Mouse (Mus musculus): ENCODE data around the gene Tpi1.

Tpi1 gene

GRCm38 (mm10) chr6:124779222-124779983 is 34.7 kb downstream of the Tpi1 start, which contains the start of gene Lrrc23:
Gene Lrrc23, minus strand, starts transcription at chr6:124779727.
- no peak for DNase-seq (ENCODE audit: low read depth, low spot score)

GRCm38 (mm10) chr6:124770511-124770910 is 43.6 kb downstream of the Tpi1 start:
- DNase-seq (ENCODE audit: low read depth, low spot score) = no peak

- DNase-seq (ENCODE audit: low read depth, low spot score) = no peak
Observed at GRCm38 (mm10) chr6:124770013-124770412, 44.1 kb downstream of the Tpi1 start.

GRCm38 (mm10) chr6:124769101-124769765 is 44.9 kb downstream of the Tpi1 start, which contains the start of gene Eno2:
Gene Eno2, minus strand, starts transcription at chr6:124769673.
- DNase-seq (ENCODE audit: low read depth, low spot score) = no peak

GRCm38 (mm10) chr6:124768704-124769044 is 45.4 kb downstream of the Tpi1 start:
- DNase-seq (ENCODE audit: low read depth, low spot score) = no peak

- DNase-seq (ENCODE audit: low read depth, low spot score) = peak; percentile 74
Observed at GRCm38 (mm10) chr6:124767920-124768703, 46.0 kb downstream of the Tpi1 start.

GRCm38 (mm10) chr6:124767536-124767919 is 46.6 kb downstream of the Tpi1 start:
- DNase-seq (ENCODE audit: low read depth, low spot score) = no peak

- no peak for DNase-seq (ENCODE audit: low read depth, low spot score)
Observed at GRCm38 (mm10) chr6:124765951-124766350, 48.1 kb downstream of the Tpi1 start.

All from retina, adult 2 months (tissue).